Mouse (Mus musculus) kidney, postnatal 36 days (tissue): ENCODE measurements at regions not wholly inside any gene's neighbourhood (a gene's known extent, or its start where the extent isn't known, plus 50 kb on each side); places are given as distances from the start of the nearest gene placed in this dataset.

Source experiments
- DNase-seq, 2 experiments: peaks; one replicate each; pipeline ENCODE4 v3.0.0; 2021 to 2022; ENCODE audit warnings: mixed read lengths in 2 of 2

- DNase-seq = no peak
Observed at GRCm38 (mm10) chr2:128374253-128374566, 216.8 kb upstream of the Spdye4c start.

DNA sequence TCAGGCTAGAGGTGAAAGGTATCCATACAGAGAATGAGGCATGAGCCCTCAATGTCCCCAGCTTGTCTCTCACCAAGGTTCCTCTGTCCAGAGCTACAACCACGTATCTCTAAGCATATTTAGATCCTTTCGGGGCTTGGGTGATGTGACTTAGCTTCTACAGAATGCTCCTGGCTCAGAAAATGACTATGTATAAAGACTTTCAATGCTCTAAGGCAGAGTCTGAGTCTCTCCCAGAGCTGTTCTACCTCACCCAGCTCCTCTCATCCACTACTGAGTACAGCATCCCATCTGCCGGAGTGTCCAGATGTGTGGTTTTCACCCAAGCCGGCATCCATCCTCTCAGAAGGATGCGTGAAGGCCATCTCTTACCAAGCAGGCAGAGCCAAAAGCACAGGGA, 216.1 kb upstream of the Spdye4c start:
- DNase-seq = no peak

DNA sequence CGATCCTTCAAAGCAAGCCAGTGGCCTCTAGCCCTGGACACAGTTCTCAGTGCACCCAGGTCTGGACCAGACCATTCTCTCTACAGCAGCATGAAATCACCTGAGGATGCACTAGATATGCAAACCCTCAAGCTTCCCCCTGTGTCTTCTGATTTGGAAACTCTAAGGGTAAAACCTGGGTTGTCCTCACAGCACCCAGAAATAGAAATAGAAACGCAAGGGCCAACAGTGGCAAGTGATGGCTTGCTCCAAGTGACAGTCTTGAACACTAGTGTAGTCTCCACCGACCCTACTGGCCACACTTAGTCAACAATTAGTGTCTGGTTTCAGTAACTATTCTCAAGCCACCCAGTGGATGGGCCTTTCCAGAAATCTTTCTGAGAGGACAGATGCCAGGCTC, 215.2 kb upstream of the Spdye4c start:
- DNase-seq = no peak

DNA sequence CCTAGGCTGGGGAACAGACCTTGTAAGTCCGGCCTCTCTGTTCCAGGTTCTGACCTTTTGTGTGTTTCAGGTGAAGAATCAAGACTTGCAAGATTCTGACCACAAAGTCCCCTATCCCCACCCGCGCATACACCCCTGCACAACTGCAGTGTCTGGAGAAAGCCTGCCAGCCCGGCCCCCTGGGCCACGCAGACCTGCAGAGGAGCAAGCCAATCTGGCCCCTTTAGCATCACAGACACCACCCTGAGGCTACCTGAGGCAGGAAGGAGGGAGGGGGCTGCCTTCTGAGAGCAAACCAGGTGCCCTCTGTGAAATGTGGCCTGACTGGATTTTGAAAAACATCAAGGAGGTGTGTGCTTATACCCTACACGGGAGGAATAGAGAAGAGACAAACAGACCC, 213.8 kb upstream of the Spdye4c start:
- DNase-seq = no peak

GRCm38 (mm10) chr2:128377680-128378079, 213.3 kb upstream of the Spdye4c start:
- no peak for DNase-seq

DNA sequence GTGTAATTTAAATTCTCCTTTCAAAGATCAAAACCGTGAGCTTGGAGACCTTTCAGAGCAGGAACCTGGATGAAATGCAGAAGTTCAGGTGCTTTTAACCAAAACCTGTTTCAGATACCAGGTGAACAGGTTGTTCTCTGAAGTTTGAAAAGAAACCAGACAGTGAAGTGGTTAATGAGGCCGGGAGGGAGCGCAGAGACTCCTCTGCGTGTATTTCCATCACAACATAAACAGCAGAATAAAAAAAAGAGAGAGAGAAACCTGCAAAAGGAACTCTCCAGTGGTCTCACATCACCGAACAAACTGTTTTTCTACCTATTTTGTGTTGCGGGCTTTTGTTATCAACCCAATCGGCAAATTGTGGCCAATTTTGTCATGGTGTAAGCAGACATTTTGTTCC, 212.6 kb upstream of the Spdye4c start:
- no peak for DNase-seq

GRCm38 (mm10) chr2:128379151-128379550, 211.9 kb upstream of the Spdye4c start:
- no peak for DNase-seq

- DNase-seq = no peak
Observed at GRCm38 (mm10) chr2:128379554-128379953, 211.5 kb upstream of the Spdye4c start.

GRCm38 (mm10) chr2:128380581-128380980, 210.4 kb upstream of the Spdye4c start:
- DNase-seq = no peak

- DNase-seq = no peak
Observed at GRCm38 (mm10) chr2:128381684-128382205, 209.3 kb upstream of the Spdye4c start.

- no peak for DNase-seq
Observed at GRCm38 (mm10) chr2:128382473-128382872, 208.5 kb upstream of the Spdye4c start.

DNA sequence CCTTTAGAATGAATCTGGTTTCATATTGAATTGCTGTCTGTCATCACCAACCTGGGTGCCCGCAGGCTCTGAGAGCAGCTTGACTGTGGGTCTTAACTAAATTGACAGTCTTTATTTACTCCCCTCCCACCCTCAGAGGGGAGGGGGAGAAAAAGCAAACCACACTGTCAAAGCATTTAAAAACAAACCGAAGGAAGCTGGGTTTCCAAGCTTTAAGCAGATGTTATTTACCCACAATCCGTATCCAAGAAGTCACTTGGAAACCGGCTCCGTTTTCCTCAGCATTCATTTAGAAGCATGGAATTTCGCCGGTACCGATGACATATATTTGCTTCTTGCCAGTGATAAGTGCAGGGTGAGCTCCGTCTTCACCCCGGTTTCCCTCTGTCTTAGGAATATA, 206.4 kb upstream of the Spdye4c start:
- no peak for DNase-seq

GRCm38 (mm10) chr2:128386846-128387621, 204.0 kb upstream of the Spdye4c start:
- peak; percentile 77 to 80 for DNase-seq

GRCm38 (mm10) chr2:128387851-128388471, 203.0 kb upstream of the Spdye4c start:
- no peak for DNase-seq

GRCm38 (mm10) chr2:128388883-128389470, 202.0 kb upstream of the Spdye4c start:
- peak; percentile 53 to 58 for DNase-seq

- no peak for DNase-seq
Observed at GRCm38 (mm10) chr2:128392344-128392743, 198.7 kb upstream of the Spdye4c start.

- no peak for DNase-seq
Observed at GRCm38 (mm10) chr2:128393401-128393800, 197.6 kb upstream of the Spdye4c start.

- DNase-seq = no peak
Observed at GRCm38 (mm10) chr2:128393921-128394320, 197.1 kb upstream of the Spdye4c start.

DNA sequence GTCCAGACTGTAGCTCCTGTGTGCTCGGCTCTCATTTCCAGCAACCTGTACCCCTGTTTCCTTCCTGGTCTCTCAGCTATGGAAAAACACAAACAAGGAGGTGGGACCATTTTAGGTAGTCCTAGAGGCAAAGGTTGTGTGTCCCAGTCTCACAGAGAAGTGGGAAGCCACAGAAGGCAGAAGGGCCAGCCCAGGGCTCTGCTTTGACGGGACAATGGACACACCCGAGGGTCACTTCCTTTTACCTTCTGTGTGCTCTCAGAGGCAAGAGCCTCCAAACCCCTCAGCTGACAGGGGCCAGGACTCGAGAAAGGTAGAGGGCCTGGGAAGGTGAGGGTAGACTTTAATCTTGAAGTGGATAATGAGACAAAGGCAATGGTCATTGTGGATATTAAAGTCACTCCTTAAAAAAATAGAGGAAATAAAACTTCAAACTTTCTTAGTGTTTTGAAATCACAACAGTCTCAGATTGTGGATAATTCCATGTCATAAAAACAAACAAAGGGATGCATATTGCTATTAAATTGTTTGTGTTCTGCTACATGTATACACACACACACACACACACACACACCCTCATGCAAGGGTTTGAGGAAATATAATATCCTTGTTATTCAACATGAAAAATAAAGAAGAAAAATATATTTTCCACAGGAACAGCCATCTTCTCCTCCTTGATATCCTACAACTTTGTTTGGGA, 195.6 kb upstream of the Spdye4c start:
- DNase-seq = no peak

DNA sequence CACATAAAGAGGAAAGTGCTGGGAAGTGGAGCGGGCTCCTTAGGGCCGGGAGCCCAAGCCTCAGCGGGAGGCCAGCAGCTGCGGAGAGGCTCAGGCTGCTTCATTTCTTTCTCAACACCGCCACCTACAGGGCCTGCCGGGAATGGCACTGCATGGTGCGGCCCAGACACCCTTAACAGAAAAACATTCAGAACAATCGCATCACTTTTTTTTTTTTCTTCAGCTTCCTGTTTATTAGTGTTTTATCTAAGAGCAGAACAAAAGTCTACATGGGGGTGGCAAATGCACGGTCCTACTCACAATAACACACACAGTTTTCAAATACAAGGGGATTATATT, 195.0 kb upstream of the Spdye4c start:
- peak; percentile 93 to 97 for DNase-seq

GRCm38 (mm10) chr2:128401359-128401758, 189.7 kb upstream of the Spdye4c start:
- DNase-seq = no peak

DNA sequence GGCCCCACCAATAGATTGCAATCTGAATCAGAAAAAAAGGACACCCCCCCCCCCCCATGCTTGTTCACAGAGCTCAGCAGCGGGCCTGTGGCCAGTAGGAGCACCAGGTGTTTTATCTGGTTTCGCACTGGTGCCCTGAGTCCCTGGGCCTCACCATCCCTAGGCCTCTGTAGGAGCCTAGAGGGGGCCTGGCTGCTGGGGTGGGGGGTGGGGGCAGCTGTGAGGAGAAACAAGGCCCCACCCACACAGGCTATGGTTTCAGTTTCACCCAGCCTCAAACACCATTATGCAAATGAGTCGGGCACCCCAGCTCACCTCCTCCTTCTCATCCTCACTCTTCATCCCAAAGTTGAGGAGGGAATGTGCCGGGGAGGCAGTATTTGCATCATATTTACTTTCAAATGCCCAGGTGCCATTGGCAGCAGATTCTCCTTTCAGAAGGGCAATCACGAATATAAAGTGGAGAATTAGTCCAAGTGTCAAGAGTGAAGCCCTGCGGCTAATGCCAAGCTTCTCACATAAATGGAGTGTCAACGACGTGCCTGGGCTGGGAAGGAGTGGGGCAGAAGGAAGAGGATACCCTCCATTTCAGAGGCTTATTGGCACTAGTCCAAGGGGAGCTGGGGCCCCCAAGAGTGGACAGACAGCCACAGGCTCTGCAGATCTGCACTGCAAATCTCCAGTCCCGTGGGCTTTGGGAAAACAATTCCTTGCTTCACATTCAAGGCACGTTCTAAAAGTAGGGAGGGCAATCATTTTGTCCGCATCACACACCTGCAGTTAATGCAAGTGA, 187.7 kb upstream of the Spdye4c start:
- no peak for DNase-seq

DNA sequence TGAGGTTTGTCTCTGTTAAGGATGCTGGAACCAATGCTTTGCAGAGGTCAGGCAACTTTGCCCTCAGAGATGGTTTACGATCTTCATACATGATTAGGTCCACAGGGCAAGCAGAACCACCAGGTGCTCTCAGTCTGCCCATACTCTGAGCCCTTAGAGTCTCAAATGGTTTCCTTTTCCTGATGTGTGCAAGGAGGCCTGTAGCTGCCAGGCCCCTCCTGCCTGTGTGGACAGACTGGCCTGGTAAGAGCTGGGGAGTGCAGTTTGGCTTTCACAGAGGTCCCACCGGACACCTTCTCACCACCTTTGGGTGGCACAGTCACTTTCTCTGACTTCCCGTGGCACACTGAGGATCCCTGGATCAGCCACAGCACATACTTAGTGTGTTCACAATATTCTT, 186.6 kb upstream of the Spdye4c start:
- DNase-seq = no peak
